Mouse (Mus musculus) CD4-positive, CD25-positive, alpha-beta regulatory T cell, adult 9 weeks (primary cell): ENCODE results near the gene Luc7l. TPM values are rescaled to one million over a fixed set of nuclear protein-coding genes. Genes with fewer than 3 reads are reported as not detected.

Experiments used
- polyA plus RNA-seq: library from polyadenylated mRNA; unstranded; fragments of 100-300 nt; shearing (Covaris generic); gene quantifications from one replicate; pipeline ENCODE4 v1.2.1, GENCODE M21; 2017

Luc7l gene
- 92.1 TPM for polyA plus RNA-seq

DNA sequence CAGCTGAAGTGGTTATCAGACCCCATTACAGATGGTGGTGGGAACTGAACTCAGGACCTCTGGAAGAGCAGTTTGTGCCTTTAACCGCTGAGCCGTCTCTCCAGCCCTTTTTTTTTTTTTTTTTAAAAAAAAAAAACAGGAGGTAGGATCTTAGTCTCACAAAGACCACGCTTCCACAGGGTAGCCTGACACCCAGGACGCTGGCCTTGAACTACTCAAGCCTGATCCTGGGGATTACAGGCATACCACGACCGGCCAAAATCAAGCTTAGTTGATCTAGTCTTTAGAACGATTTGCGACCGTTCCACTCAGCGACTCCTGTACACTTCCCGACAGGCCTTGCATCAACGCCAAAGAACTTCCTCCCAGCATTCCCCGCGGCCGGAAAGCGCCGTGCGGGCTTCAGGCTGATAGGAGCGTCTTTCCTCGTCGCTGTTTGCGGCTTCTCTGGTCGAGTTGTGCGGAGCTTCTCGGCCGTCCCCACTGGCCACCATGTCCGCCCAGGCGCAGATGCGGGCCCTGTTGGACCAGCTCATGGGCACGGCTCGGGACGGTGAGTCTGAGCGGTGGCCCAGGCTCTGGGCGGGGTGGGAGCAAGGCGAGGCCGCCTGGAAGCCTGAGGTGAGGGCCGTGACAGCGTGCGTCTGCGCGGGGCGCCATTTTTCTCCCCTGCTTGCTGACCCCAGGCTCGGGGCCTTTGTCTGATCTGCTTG, at the start of gene Luc7l:
TSS of gene Luc7l (plus strand) at position 358 of the 713 bp plus-strand sequence.

DNA sequence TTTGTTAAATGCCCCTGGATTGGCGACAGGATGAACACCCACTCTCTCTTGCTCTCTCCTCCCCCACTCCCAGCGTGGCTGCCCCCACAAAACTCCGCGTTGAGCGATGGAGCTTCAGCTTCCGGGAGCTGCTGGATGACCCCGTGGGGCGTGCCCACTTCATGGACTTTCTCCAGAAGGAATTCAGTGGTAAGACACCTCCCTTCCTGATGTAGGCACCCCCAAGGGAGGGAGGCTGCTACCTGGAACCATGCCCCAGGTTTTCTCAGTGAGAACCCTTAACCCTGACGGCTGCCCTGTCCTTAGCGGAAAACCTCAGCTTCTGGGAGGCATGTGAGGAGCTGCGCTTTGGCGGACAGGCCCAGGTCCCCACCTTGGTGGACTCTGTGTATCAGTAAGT, 45.0 kb upstream of the Luc7l start, which contains the start of gene Arhgdig:
TSS of gene Arhgdig (minus strand) at position 101 of the 400 bp plus-strand sequence.

DNA sequence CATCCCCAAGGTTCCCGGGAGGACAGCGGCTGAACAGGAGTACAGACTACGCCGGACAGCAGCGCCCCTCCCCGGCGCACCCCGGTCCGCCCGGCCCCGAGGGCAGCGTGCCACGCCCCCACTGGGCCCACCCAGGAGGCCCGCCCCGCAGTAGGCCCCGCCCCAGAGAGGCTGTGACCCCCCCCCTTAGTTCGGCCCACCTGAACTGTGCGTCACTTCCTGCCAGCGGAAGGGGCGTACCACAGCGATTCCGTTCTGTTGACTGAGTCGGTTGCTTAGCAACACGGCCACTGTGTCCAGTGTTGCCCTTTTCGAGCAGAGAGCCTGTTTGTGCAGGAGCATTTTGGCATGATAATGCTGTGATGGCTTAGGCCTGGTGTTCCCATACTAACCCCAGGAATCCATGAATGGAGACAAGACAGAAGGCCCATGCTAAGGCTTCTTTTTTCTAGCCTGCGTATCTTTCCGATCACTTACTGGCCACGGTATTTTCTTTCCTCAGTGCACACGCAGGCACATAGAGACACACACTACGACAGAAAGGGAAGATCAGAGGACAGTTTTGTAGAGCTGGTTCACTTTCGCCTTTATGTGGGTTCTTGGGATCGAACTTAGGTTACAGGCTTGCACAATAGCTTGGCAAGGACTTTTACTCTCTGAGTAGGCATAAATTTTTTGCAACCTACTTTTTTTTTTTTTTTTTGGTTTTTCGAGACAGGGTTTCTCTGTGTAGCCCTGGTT, 8.4 kb upstream of the Luc7l start, which contains the start of gene Fam234a:
TSS of gene Fam234a (minus strand) at position 142 of the 741 bp plus-strand sequence.

Other genes with a start within 250 kb of the Luc7l start
- gene Rab11fip3, start 183.3 kb upstream of the Luc7l start, polyA plus RNA-seq = 1.5 TPM
- gene Decr2, start 162.6 kb upstream of the Luc7l start, polyA plus RNA-seq = 35.3 TPM
- gene Nme4, start 157.3 kb upstream of the Luc7l start, polyA plus RNA-seq = 2.0 TPM
- 4.8 TPM for gene Tmem8, start 139.6 kb upstream of the Luc7l start, polyA plus RNA-seq
- 93.0 TPM for gene Mrpl28, start 129.4 kb upstream of the Luc7l start, polyA plus RNA-seq
- gene Axin1, start 114.2 kb upstream of the Luc7l start, polyA plus RNA-seq = 8.9 TPM
- not detected for gene Pdia2, start 53.8 kb upstream of the Luc7l start, polyA plus RNA-seq
- 17.6 TPM for gene Rgs11, start 49.9 kb upstream of the Luc7l start, polyA plus RNA-seq
- gene Arhgdig, start 45.1 kb upstream of the Luc7l start, polyA plus RNA-seq = not detected
- 29.9 TPM for gene Fam234a, start 8.7 kb upstream of the Luc7l start, polyA plus RNA-seq
- gene Neurl1b, start 161.9 kb downstream of the Luc7l start, polyA plus RNA-seq = 0.04 TPM